Mouse (Mus musculus): ENCODE measurements around the gene Arg1.
A peak's percentile ranks its signal among the peaks of the same experiment; 100 is the strongest.

The Arg1 gene

GRCm38 (mm10) chr10:24912576-24912975, 14.7 kb downstream of the Arg1 start:
- no peak for DNase-seq (ENCODE audit: low spot score)

GRCm38 (mm10) chr10:24911199-24911598, 16.1 kb downstream of the Arg1 start:
- no peak for DNase-seq (ENCODE audit: low spot score)

- no peak for DNase-seq (ENCODE audit: low spot score)
These were observed 21.7 kb downstream of the Arg1 start for GRCm38 (mm10) chr10:24905627-24906026.

- no peak for DNase-seq (ENCODE audit: low spot score)
These were observed 31.4 kb downstream of the Arg1 start for GRCm38 (mm10) chr10:24895927-24896326.

GRCm38 (mm10) chr10:24888343-24888742, 38.9 kb downstream of the Arg1 start:
- DNase-seq (ENCODE audit: low spot score) = no peak

- DNase-seq (ENCODE audit: low spot score) = peak; percentile 55
These were observed 41.3 kb downstream of the Arg1 start for GRCm38 (mm10) chr10:24886008-24886407.

GRCm38 (mm10) chr10:24873624-24874023, 53.7 kb downstream of the Arg1 start:
- DNase-seq (ENCODE audit: low spot score) = no peak

- DNase-seq (ENCODE audit: low spot score) = peak; percentile 96
These were observed 57.5 kb downstream of the Arg1 start, which contains the start of gene Med23 for GRCm38 (mm10) chr10:24869760-24870290. Med23 (plus strand) TSS chr10:24869986.
